Mouse (Mus musculus): ENCODE data around the gene Pepd. TPM values are rescaled to one million over a fixed set of nuclear protein-coding genes. Genes with fewer than 3 reads are reported as not detected.
A peak's percentile ranks its signal among the peaks of the same experiment; 100 is the strongest.

The Pepd gene
- total and polyA plus RNA-seq, 2 experiments from 2014 or later: 60.0 to 64.5 TPM

DNA sequence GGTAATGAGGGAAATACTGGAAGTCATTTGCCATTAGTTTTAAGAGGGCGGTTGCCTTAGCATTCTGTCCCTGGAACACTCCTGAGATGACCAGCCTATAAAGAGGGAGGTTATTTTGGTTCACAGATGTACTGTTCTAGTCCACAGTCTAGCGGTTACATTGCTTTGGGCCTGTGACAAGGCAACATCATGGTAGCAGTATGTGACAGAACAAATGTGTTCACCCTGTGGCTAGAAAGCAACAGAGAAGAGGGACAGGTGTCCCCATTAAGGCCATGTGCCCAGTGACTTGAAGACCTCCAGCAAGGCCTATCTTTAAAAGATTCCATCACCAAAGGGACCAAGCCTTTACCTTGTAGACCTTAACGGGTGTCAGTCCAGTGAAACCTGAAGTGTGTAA lies 80.6 kb downstream of the Pepd start:
- Histone ChIP-seq H3K9me3 (ENCODE audit: low read length) (no peaks in the 10 kb centered on the region), H3K4me2 (ENCODE audit: low read depth, low read length) (no peak overlapping the region), H3K36me3 (ENCODE audit: insufficient read depth, low read length) (no peaks in the 10 kb centered on the region), H3K4me1 (ENCODE audit: insufficient read depth, low read length) (peaks cover 4% of the 10 kb centered on the region; the same call in 1 of the 2 replicates), H3K27ac (no peak overlapping the region), H3K4me3 (ENCODE audit: low read length) (no peak overlapping the region), H3K9ac (replicated peaks; ENCODE audit: low read length) (no peak overlapping the region), H3K27me3 (ENCODE audit: insufficient read depth, low read length) (no peaks in the 10 kb centered on the region)
- DNase-seq (ENCODE audit: low spot score) (no peak), ATAC-seq (no peak)
- no peak for TF ChIP-seq CTCF (IDR thresholded peaks at IDR 0.05; ENCODE audit: low read depth)
- 94% methylated on average over 3 of the region's 3 CpGs for WGBS

DNA sequence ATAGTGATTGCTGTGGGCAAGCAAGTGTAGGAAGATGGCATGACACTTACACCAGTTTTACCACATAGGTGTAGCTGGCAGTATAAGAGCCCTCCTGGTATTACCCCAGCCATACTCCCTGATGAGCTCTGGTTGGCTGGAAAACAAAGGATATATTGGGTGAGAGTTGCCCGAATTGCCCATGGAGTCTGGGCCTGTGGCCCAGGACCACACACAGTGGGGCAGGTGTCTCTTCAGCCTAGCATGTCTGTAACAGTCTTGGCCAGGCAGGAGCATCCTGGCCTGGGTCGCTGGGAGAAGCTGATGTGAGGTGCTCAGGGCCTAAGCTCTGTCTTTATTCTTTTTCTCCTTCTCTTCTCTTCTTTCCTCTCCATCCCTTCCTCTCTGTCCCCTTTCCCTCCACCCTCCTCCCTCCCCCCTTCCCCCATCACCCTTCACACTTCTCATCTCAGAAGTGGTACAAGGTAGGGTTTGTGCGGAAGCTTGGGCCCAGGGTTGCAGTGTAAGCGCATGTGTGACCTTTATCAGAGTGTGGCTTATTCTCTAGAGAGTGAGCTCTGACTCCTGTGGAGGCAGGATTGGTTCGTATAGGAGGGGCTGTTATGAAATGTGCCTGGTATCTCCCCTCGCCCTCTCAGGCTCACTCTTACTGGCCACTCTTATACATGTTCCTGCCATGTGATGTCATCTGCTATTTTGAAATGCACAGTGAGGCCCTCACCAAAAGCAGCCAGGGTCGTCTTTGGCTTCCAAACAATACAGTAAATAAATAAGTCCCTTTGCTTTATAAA lies 83.9 kb downstream of the Pepd start:
- Histone ChIP-seq H3K4me3 (ENCODE audit: low read length) (no peak overlapping the region), H3K9me3 (ENCODE audit: low read length) (no peaks in the 10 kb centered on the region), H3K36me3 (ENCODE audit: insufficient read depth, low read length) (no peaks in the 10 kb centered on the region), H3K27ac (no peak overlapping the region), H3K9ac (replicated peaks; ENCODE audit: low read length) (no peak overlapping the region), H3K27me3 (ENCODE audit: insufficient read depth, low read length) (no peaks in the 10 kb centered on the region), H3K4me1 (ENCODE audit: insufficient read depth, low read length) (no peaks in the 10 kb centered on the region), H3K4me2 (ENCODE audit: low read depth, low read length) (no peak overlapping the region)
- DNase-seq (ENCODE audit: low spot score) (no peak), ATAC-seq (0 out of 2 replicates have a peak, but pooled peaks have one; percentile 22)
- WGBS: 75% methylated on average over 7 of the region's 7 CpGs
- TF ChIP-seq CTCF (IDR thresholded peaks at IDR 0.05; ENCODE audit: low read depth): no peak

- Histone ChIP-seq H3K27ac (no peak overlapping the region), H3K9me3 (ENCODE audit: low read length) (no peaks in the 10 kb centered on the region), H3K9ac (replicated peaks; ENCODE audit: low read length) (no peak overlapping the region), H3K4me1 (ENCODE audit: insufficient read depth, low read length) (no peaks in the 10 kb centered on the region), H3K4me2 (ENCODE audit: low read depth, low read length) (no peak overlapping the region), H3K27me3 (ENCODE audit: insufficient read depth, low read length) (no peaks in the 10 kb centered on the region), H3K4me3 (ENCODE audit: low read length) (no peak overlapping the region), H3K36me3 (ENCODE audit: insufficient read depth, low read length) (no peaks in the 10 kb centered on the region)
- TF ChIP-seq CTCF (IDR thresholded peaks at IDR 0.05; ENCODE audit: low read depth): peak; percentile 82
- ATAC-seq (0 out of 2 replicates have a peak, but pooled peaks have one; percentile 39), DNase-seq (ENCODE audit: low spot score) (peak; percentile 73)
- 33% methylated on average over 6 of the region's 6 CpGs for WGBS
Measured at GRCm38 (mm10) chr7:35000839-35001238, 88.7 kb downstream of the Pepd start.

- Histone ChIP-seq H3K4me1 (ENCODE audit: insufficient read depth, low read length) (no peaks in the 10 kb centered on the region), H3K9me3 (ENCODE audit: low read length) (no peaks in the 10 kb centered on the region), H3K36me3 (ENCODE audit: insufficient read depth, low read length) (no peaks in the 10 kb centered on the region), H3K4me2 (ENCODE audit: low read depth, low read length) (no peak overlapping the region), H3K9ac (replicated peaks; ENCODE audit: low read length) (no peak overlapping the region), H3K27me3 (ENCODE audit: insufficient read depth, low read length) (no peaks in the 10 kb centered on the region), H3K4me3 (ENCODE audit: low read length) (no peak overlapping the region), H3K27ac (no peak overlapping the region; the same call in 1 of the 2 replicates)
- WGBS: 49% methylated on average over 7 of the region's 7 CpGs
- ATAC-seq (peak; percentile 39; the same call in 1 of the 2 replicates), DNase-seq (ENCODE audit: low spot score) (no peak)
- no peak for TF ChIP-seq CTCF (IDR thresholded peaks at IDR 0.05; ENCODE audit: low read depth)
Measured at GRCm38 (mm10) chr7:35003171-35003737, 91.1 kb downstream of the Pepd start.

GRCm38 (mm10) chr7:35006661-35007060 lies 94.5 kb downstream of the Pepd start:
- Histone ChIP-seq H3K4me1 (ENCODE audit: insufficient read depth, low read length) (no peaks in the 10 kb centered on the region), H3K9me3 (ENCODE audit: low read length) (no peaks in the 10 kb centered on the region), H3K4me3 (ENCODE audit: low read length) (no peak overlapping the region), H3K9ac (replicated peaks; ENCODE audit: low read length) (no peak overlapping the region), H3K27me3 (ENCODE audit: insufficient read depth, low read length) (no peaks in the 10 kb centered on the region), H3K4me2 (ENCODE audit: low read depth, low read length) (no peak overlapping the region), H3K36me3 (ENCODE audit: insufficient read depth, low read length) (no peaks in the 10 kb centered on the region), H3K27ac (no peak overlapping the region)
- WGBS: 60% methylated on average over 7 of the region's 7 CpGs
- ATAC-seq (no peak), DNase-seq (ENCODE audit: low spot score) (no peak)
- TF ChIP-seq CTCF (IDR thresholded peaks at IDR 0.05; ENCODE audit: low read depth): no peak

DNA sequence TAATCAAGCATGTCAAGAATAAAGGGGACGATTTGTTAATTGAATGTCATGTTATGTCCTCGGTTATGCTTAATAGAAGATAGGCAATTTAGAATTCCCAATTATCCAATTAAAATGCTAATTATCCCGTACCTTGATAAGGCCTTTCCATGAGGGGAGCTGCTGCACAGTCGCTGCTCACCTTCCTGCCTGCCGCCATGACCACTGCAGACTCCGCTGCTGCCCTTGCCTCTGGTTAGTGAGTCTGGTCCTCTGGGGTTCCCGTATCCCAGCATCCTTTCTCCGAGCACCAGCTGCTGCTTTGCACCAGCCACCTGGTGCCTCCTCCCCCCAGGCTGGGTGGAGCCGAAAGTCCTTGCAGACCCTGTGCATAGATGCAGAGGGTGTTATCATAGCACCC lies 101.0 kb downstream of the Pepd start:
- Histone ChIP-seq H3K4me1 (ENCODE audit: insufficient read depth, low read length) (no peaks in the 10 kb centered on the region), H3K9ac (replicated peaks; ENCODE audit: low read length) (no peak overlapping the region), H3K27ac (no peak overlapping the region), H3K4me2 (ENCODE audit: low read depth, low read length) (no peak overlapping the region), H3K4me3 (ENCODE audit: low read length) (no peak overlapping the region), H3K27me3 (ENCODE audit: insufficient read depth, low read length) (no peaks in the 10 kb centered on the region), H3K36me3 (ENCODE audit: insufficient read depth, low read length) (no peaks in the 10 kb centered on the region), H3K9me3 (ENCODE audit: low read length) (no peaks in the 10 kb centered on the region)
- no peak for TF ChIP-seq CTCF (IDR thresholded peaks at IDR 0.05; ENCODE audit: low read depth)
- DNase-seq (ENCODE audit: low spot score) (no peak), ATAC-seq (peak; percentile 41; the same call in 1 of the 2 replicates)
- 40% methylated on average over 9 of the region's 9 CpGs for WGBS

DNA sequence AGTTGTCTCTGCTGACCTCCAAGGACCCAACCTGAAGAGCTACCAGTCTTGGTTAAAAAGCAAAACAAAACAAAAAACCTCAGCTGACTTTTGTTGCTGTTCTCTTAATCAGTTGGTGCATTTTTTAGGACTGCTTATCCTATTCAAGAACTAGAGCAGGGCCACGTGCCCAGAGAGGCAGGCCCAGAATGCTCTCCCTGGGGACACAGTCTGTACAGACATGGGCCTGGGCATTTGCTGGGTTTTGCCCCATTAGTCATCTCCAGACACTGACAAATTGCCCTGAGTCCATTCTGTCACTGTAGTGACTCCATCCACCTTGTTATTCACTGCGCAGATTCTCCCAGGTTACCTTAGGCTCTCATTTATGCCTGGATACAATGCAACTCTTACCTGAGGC lies 103.1 kb downstream of the Pepd start:
- ATAC-seq (no peak), DNase-seq (ENCODE audit: low spot score) (no peak)
- H3K4me1 ChIP-seq (ENCODE audit: insufficient read depth, low read length): no peaks in the 10 kb centered on the region
- no peak overlapping the region for H3K9ac ChIP-seq (replicated peaks; ENCODE audit: low read length)
- H3K27ac ChIP-seq: no peak overlapping the region
- TF ChIP-seq CTCF (IDR thresholded peaks at IDR 0.05; ENCODE audit: low read depth): no peak
- WGBS: 73% methylated on average over 2 of the region's 2 CpGs
- no peaks in the 10 kb centered on the region for H3K36me3 ChIP-seq (ENCODE audit: insufficient read depth, low read length)
- H3K27me3 ChIP-seq (ENCODE audit: insufficient read depth, low read length): no peaks in the 10 kb centered on the region
- no peaks in the 10 kb centered on the region for H3K9me3 ChIP-seq (ENCODE audit: low read length)
- H3K4me2 ChIP-seq (ENCODE audit: low read depth, low read length): no peak overlapping the region
- no peak overlapping the region for H3K4me3 ChIP-seq (ENCODE audit: low read length)
